Mouse (Mus musculus): ENCODE results near the gene Samsn1.

DNA sequence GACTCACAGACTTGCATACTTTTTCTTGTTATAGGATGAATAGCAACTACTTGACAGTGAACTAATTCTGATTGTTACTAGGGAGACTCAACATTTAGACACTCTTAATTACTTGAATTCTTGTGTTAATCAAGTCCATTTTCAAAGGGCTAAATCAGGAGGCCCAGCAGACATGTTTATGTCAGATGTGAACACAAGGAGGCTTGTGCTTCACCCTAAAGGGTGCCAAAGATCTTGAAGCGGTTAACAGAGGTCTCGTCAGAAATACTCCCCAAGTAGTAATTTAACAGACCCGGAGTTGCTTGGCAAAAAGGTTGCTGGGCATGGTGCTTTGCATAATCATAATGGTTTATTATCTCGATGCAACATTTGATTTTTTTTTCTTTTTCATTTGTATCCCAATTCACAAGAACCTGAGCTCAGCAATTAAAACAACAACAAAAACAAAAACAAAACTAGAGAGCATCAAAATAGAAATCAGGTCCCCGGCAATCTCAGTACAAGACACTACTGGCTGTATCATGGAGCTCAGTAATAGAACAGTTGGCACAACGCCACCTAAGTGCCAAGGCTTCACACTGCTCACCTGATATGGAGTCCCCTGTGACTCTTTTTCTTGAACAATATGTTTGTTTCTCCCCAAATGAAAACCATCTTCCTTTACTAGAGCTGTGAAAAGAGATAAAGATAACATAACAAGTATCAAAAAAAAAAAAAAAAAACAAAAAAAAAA, 51.6 kb downstream of the Samsn1 start:
- TF ChIP-seq MYOG (IDR thresholded peaks at IDR 0.05; ENCODE audit: control insufficient read depth, extremely low read depth, insufficient read length) (no peak), CTCF (IDR thresholded peaks at IDR 0.05; ENCODE audit: control insufficient read depth, insufficient read depth, insufficient read length) (no peak), USF1 (IDR thresholded peaks at IDR 0.05; ENCODE audit: low read depth) (no peak), CEBPB (IDR thresholded peaks at IDR 0.05; ENCODE audit: low read depth) (no peak), MYOD1 (IDR thresholded peaks at IDR 0.05; ENCODE audit: control insufficient read depth, insufficient read length, low read depth) (no peak)

Measured in C2C12 (cell line).